In genomic region chr12:54247835-54248234, GRCm38 (mm10) we compare ENCODE assay signal across 23 mouse cellular contexts.
"Had no signal": no experiment of that assay in that cellular context is flagged by ENCODE, and none has a peak within 500 bp of the region (broad histone marks: within the 10 kb centered on the region; RNA-seq: fewer than 3 reads in every experiment).

No protein-coding gene starts in this region.

- H3K27me3 ChIP-seq: hindbrain, embryonic 12.5 days; intestine, embryonic 15.5 days; limb, embryonic 13.5 days; limb, embryonic 15.5 days; liver, embryonic 12.5 days had no signal

- H3K4me2 ChIP-seq: heart, embryonic 11.5 days; hindbrain, embryonic 12.5 days; hindbrain, embryonic 14.5 days; intestine, embryonic 15.5 days; limb, embryonic 13.5 days; limb, embryonic 15.5 days; liver, embryonic 12.5 days had no signal

- H3K27ac ChIP-seq: heart, adult 2 months; hindbrain, embryonic 10.5 days; hindbrain, embryonic 12.5 days; hindbrain, embryonic 14.5 days; intestine, embryonic 15.5 days; layer of hippocampus, adult 2 months; left cerebral cortex, adult 2 months; limb, embryonic 13.5 days; limb, embryonic 15.5 days; liver, embryonic 12.5 days had no signal

- H3K9me3 ChIP-seq: hindbrain, embryonic 10.5 days; hindbrain, embryonic 12.5 days; intestine, embryonic 15.5 days; limb, embryonic 13.5 days; limb, embryonic 15.5 days; liver, embryonic 12.5 days had no signal

- DNase-seq: gastrocnemius, postnatal 14 days; gastrocnemius, postnatal 36 days; heart, adult 2 months; heart, postnatal 10 days; heart, postnatal 4 days; kidney, adult 18-20 months; kidney, adult 8-10 months; kidney, postnatal 10 days; kidney, postnatal 25 days; kidney, postnatal 4 days had no signal

- H3K4me3 ChIP-seq: heart, adult 2 months; hindbrain, embryonic 10.5 days; hindbrain, embryonic 12.5 days; intestine, embryonic 15.5 days; layer of hippocampus, adult 2 months; left cerebral cortex, adult 2 months; limb, embryonic 13.5 days; limb, embryonic 15.5 days; liver, embryonic 12.5 days had no signal

- H3K36me3 ChIP-seq: hindbrain, embryonic 10.5 days; hindbrain, embryonic 12.5 days; intestine, embryonic 15.5 days; limb, embryonic 13.5 days; limb, embryonic 15.5 days; liver, embryonic 12.5 days had no signal

- H3K9ac ChIP-seq: hindbrain, embryonic 12.5 days; hindbrain, embryonic 14.5 days; intestine, embryonic 15.5 days; limb, embryonic 13.5 days; limb, embryonic 15.5 days; liver, embryonic 12.5 days had no signal

- ATAC-seq: hindbrain, embryonic 16.5 days; inflammation-experienced regulatory T-cells, adult 6 months; intestine, embryonic 15.5 days; intestine, postnatal 0 days; liver, embryonic 12.5 days had no signal

- H3K4me1 ChIP-seq: hindbrain, embryonic 10.5 days; hindbrain, embryonic 12.5 days; intestine, embryonic 15.5 days; limb, embryonic 13.5 days; limb, embryonic 15.5 days; liver, embryonic 12.5 days had no signal
